Comparison of ENCODE assay signal across 21 mouse cellular contexts in the genomic region with DNA sequence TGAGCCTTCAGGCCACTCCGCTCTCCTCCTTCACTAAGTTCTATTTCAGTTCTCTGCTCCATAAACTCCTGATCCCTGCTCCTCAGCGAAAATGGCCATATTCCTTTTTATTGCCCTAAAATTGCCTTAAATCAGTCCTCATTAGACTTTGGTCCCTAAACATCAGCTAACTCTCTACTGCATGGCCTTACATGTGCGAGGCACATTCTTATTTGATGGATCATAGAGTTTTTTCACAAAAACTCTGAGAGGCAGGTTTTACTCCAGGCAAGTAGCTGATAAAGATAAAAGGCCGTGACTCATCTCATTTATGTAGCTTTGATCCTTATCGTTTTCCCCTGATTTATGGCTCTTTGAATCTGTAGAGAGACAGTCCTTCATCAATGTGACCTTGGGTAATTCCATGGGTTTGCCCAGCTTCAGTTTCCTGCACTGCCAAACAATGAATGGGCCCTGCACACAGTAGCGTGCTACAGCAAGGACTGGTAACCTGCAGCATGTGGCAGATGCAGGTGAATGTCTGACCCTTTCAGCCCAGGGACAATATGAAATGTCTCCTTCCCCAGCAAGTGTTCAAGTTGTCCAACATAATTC.
"Had no signal": no experiment of that assay in that cellular context is flagged by ENCODE, and none has a peak within 500 bp of the region (broad histone marks: within the 10 kb centered on the region; RNA-seq: fewer than 3 reads in every experiment).

No protein-coding gene starts in this region.

- H3K4me1 ChIP-seq: kidney, embryonic 15.5 days; limb, embryonic 12.5 days; limb, embryonic 15.5 days had no signal

- H3K36me3 ChIP-seq: kidney, embryonic 15.5 days; limb, embryonic 12.5 days; limb, embryonic 15.5 days; midbrain, embryonic 10.5 days; midbrain, embryonic 13.5 days had no signal

- H3K9me3 ChIP-seq: kidney, embryonic 15.5 days; limb, embryonic 12.5 days; limb, embryonic 15.5 days; midbrain, embryonic 10.5 days; midbrain, embryonic 13.5 days had no signal

- H3K9ac ChIP-seq: kidney, embryonic 15.5 days; limb, embryonic 12.5 days; limb, embryonic 15.5 days; liver, embryonic 14.5 days; liver, postnatal 0 days; lung, embryonic 14.5 days; midbrain, embryonic 13.5 days had no signal

- H3K27me3 ChIP-seq: limb, embryonic 12.5 days; limb, embryonic 15.5 days; midbrain, embryonic 13.5 days had no signal

- H3K4me2 ChIP-seq: kidney, embryonic 15.5 days; limb, embryonic 12.5 days; limb, embryonic 15.5 days; liver, embryonic 11.5 days; lung, embryonic 14.5 days; midbrain, embryonic 13.5 days had no signal

- DNase-seq: kidney, adult 8-10 months; kidney, postnatal 10 days; kidney, postnatal 36 days; left cerebral cortex, postnatal 4 days; liver, postnatal 0 days; lung, embryonic 14.5 days; right cerebral cortex, postnatal 14 days; right cerebral cortex, postnatal 4 days; thymus, adult 2 months; thymus, postnatal 14 days; thymus, postnatal 4 days had no signal

- ATAC-seq: liver, postnatal 0 days; lung, postnatal 0 days; midbrain, embryonic 13.5 days had no signal

- H3K4me3 ChIP-seq: kidney, embryonic 15.5 days; limb, embryonic 12.5 days; limb, embryonic 15.5 days; midbrain, embryonic 10.5 days; midbrain, embryonic 13.5 days had no signal

- H3K27ac ChIP-seq: kidney, embryonic 15.5 days; limb, embryonic 12.5 days; limb, embryonic 15.5 days; liver, embryonic 14.5 days; macrophage; midbrain, embryonic 10.5 days; midbrain, embryonic 13.5 days; stomach, postnatal 0 days had no signal
